Mouse (Mus musculus) intestine, postnatal 0 days (tissue): ENCODE results near the gene Acvrl1. TPM values are rescaled to one million over a fixed set of nuclear protein-coding genes. Genes with fewer than 3 reads are reported as not detected.
A peak's percentile ranks its signal among the peaks of the same experiment; 100 is the strongest.

Source experiments
- ATAC-seq: fragments of 200-750 bp; cut with Nextera tagmentation; 2 replicates; pipeline ENCODE4 v1.8.0; 2017; ENCODE audit warnings: mild to moderate bottlenecking, moderate TSS enrichment, moderate library complexity
- H3K27ac ChIP-seq: fragments of 300-500 bp; sonication (generic); 2 replicates; pipeline ENCODE4 v1.5.1; 2014; ENCODE audit warnings: mild to moderate bottlenecking, low read depth, low read length, moderate library complexity
- H3K27me3 ChIP-seq: fragments of 300-500 bp; sonication (generic); replicated peaks from 2 replicates; pipeline ENCODE4 v1.6.1; 2014; ENCODE audit warnings: low read length, mixed read lengths; ENCODE audit not compliant: control insufficient read depth, insufficient read depth
- H3K36me3 ChIP-seq: fragments of 300-500 bp; sonication (generic); 2 replicates; pipeline ENCODE4 v1.6.1; 2014; ENCODE audit warnings: mild to moderate bottlenecking, moderate library complexity; ENCODE audit not compliant: control insufficient read depth, insufficient read depth
- H3K4me1 ChIP-seq: fragments of 300-500 bp; sonication (generic); replicated peaks from 2 replicates; pipeline ENCODE4 v1.6.1; 2014; ENCODE audit warnings: antibody characterized with exemption, low read length, mixed read lengths; ENCODE audit not compliant: control insufficient read depth, insufficient read depth
- H3K4me2 ChIP-seq: fragments of 300-500 bp; sonication (generic); replicated peaks from 2 replicates; pipeline ENCODE4 v1.6.1; 2014; ENCODE audit warnings: low read depth, mild to moderate bottlenecking, moderate library complexity
- H3K4me3 ChIP-seq: fragments of 300-500 bp; sonication (generic); 2 replicates; pipeline ENCODE4 v1.5.1; 2014; ENCODE audit warnings: low read depth, low read length
- H3K9ac ChIP-seq: fragments of 300-500 bp; sonication (generic); 2 replicates; pipeline ENCODE4 v1.6.1; 2014; ENCODE audit warnings: mild to moderate bottlenecking, low read depth, low read length
- H3K9me3 ChIP-seq: fragments of 300-500 bp; sonication (generic); 2 replicates; pipeline ENCODE4 v1.6.1; 2016; ENCODE audit warnings: mixed run types; ENCODE audit not compliant: control insufficient read depth
- CTCF ChIP-seq: sonication (generic); IDR thresholded peaks from 2 replicates; pipeline ENCODE4 v1.5.1; 2016; ENCODE audit warnings: low read depth, mild to moderate bottlenecking, control low read depth, antibody characterized with exemption, moderate library complexity
- WGBS: fragments of 180-500 bp; shearing (Covaris S2); extraction: QIAGEN DNeasy Blood & Tissue Kit; methylation state at CpG from one replicate; pipeline ENCODE4 v1.1.7; 2014; 5-methylcytosine and 5-hydroxymethylcytosine counted together
- polyA plus RNA-seq: library from polyadenylated mRNA; unstranded; fragments of >200 nt; fragmentation: Nextera tagmentation; extraction: Ambion mirVana; gene quantifications from 2 replicates; pipeline ENCODE4 v1.2.1, GENCODE M21; 2015

Acvrl1 gene
- polyA plus RNA-seq, 1 experiment from 2014 or later, result 13.8 TPM

DNA sequence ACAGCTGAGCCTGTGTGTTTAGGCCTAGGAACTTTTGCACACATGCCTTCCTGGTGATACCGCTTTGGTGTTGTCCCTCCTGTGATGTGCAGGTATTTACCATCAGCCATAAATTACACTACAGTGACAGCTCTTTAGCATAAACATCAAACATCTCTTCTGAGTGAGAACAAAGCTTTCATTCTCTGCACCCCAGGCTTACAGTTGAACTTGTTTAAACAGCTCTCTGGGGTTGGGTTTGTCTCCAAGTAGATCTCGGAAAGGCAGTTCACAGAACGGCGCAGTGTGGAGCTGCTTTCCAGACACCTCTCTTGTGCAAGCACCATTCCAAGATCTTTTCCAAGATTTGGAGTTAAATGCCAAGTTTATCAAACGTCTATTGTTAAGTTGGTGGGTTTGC is 54.4 kb downstream of the Acvrl1 start:
- WGBS, result 26% methylated on average over 5 of the region's 5 CpGs
- Histone ChIP-seq H3K36me3 (no peaks in the 10 kb centered on the region), H3K27me3 (no peaks in the 10 kb centered on the region), H3K9ac (no peak overlapping the region), H3K4me1 (peaks cover 20% of the 10 kb centered on the region), H3K9me3 (no peaks in the 10 kb centered on the region), H3K4me2 (no peak overlapping the region; the same call in 1 of the 2 replicates), H3K27ac (peak overlapping the region; percentile 70), H3K4me3 (no peak overlapping the region)
- TF ChIP-seq CTCF, result no peak
- peak; percentile 56 for ATAC-seq

DNA sequence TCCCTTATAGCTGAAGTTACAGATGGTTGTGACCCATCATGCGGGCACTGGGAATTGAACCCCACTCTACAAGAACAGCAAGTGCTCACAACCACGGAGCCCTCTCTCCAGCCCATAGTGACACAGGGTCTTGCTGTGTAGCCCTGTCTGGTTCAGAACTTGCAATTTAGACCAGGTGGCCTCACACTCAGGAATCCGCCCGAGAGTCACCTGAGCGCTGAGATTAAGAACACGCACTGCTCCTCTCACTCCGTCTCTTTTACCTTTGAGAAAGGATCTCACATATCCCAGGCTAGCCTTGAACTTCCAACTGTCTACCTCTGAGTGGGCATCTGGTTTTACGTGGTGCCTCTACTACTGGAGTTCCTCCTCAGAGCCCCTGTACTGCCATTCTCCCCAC is 56.0 kb downstream of the Acvrl1 start:
- no peak for ATAC-seq
- Histone ChIP-seq H3K27me3 (no peaks in the 10 kb centered on the region), H3K27ac (no peak overlapping the region), H3K9me3 (no peaks in the 10 kb centered on the region), H3K36me3 (no peaks in the 10 kb centered on the region), H3K9ac (no peak overlapping the region), H3K4me1 (peaks cover 20% of the 10 kb centered on the region), H3K4me2 (no peak overlapping the region), H3K4me3 (no peak overlapping the region)
- WGBS, result 73% methylated on average over 8 of the region's 8 CpGs
- TF ChIP-seq CTCF, result no peak

DNA sequence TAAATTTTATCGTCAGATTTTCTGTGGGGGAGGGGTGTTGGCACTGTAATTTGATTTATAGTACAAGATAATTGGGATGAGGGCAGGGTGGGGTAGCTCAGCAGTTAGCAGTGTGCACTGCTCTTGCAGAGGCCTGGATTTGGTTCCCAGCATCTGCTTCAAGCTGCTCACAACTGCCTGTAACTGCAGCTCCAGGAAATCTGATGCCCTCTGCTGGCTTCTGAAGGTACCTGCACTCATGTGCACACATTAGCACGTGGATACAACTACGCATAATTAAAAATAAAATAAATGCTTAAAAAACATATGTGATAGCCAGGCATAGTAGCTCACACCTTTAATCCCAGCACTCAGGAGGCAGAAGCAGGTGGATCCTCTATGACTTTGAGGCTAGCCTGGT is 57.2 kb downstream of the Acvrl1 start:
- 95% methylated on average over 3 of the region's 3 CpGs for WGBS
- H3K9ac ChIP-seq, result no peak overlapping the region
- no peak overlapping the region for H3K4me2 ChIP-seq
- peak; percentile 43 for TF ChIP-seq CTCF
- no peak overlapping the region for H3K4me3 ChIP-seq
- no peaks in the 10 kb centered on the region; the same call in 1 of the 2 replicates for H3K36me3 ChIP-seq
- ATAC-seq, result no peak
- no peaks in the 10 kb centered on the region for H3K27me3 ChIP-seq
- H3K9me3 ChIP-seq, result no peaks in the 10 kb centered on the region
- no peak overlapping the region for H3K27ac ChIP-seq
- peaks cover 18% of the 10 kb centered on the region for H3K4me1 ChIP-seq

DNA sequence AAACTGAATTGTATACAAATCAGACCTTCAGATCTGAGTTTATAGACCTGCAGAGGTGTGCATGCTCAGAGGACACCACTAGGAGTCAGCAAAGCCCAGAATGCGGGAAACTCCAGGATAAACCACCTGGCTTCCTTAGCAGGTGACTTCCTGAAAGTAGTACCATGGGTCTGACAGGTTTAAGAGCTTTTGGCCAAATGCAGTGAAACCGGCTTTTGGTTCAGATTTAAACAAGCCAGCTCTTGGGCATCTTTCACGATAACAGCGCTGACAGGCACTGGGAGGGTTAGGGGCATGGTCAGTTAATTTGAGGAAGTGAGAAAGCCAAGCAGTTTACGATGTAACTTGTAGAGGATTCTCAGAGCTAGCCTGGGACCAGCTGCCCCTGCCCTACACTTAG is 59.6 kb downstream of the Acvrl1 start:
- Histone ChIP-seq H3K4me2 (no peak overlapping the region), H3K9ac (no peak overlapping the region), H3K27ac (no peak overlapping the region), H3K9me3 (no peaks in the 10 kb centered on the region), H3K27me3 (no peaks in the 10 kb centered on the region), H3K4me3 (no peak overlapping the region), H3K36me3 (no peaks in the 10 kb centered on the region; the same call in 1 of the 2 replicates), H3K4me1 (peaks cover 13% of the 10 kb centered on the region)
- 49% methylated on average over 5 of the region's 5 CpGs for WGBS
- TF ChIP-seq CTCF, result peak; percentile 66
- 0 out of 2 replicates have a peak, but pooled peaks have one; percentile 31 for ATAC-seq

DNA sequence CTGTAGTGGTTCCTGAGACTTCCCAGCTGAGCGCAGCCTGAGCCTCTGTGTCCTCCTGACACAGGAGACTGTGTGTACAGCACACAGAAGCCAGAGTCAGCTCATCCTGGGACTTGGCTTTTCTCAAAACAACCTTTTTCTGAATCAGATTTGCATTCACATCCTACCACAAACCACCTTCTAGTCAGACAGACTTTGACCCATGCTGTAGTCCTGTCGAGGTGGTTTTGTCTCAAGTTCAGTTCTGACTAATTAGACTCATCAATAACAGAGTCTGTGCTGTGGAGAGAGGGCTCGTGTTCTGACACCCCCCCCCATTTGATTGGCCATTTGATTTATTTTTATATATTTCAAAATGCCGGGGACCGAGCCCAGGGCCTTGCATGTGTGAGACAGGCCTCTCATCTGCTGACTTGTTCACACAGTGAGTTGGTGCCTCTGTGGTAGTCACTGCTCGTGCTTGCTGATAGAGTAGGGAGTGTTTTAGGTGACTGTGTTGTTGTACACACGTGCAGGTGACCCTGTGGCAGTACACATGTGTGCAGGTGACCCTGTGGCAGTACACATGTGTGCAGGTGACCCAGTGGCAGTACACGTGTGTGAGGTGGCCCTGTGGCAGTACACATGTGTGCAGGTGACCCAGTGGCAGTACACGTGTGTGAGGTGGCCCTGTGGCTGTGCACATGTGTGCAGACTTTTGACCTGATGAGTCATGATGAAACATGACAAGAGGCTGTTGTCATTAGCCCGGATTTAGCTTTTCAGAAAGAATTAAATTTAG is 61.8 kb downstream of the Acvrl1 start:
- 52% methylated on average over 10 of the region's 10 CpGs for WGBS
- no peak overlapping the region for H3K4me2 ChIP-seq
- no peak overlapping the region for H3K9ac ChIP-seq
- no peak overlapping the region for H3K4me3 ChIP-seq
- H3K4me1 ChIP-seq, result peaks cover 9% of the 10 kb centered on the region
- no peaks in the 10 kb centered on the region for H3K27me3 ChIP-seq
- ATAC-seq, result peak; percentile 41
- peak overlapping the region; percentile 54 for H3K27ac ChIP-seq
- no peaks in the 10 kb centered on the region for H3K9me3 ChIP-seq
- H3K36me3 ChIP-seq, result peaks cover 12% of the 10 kb centered on the region; the same call in 1 of the 2 replicates
- TF ChIP-seq CTCF, result no peak

DNA sequence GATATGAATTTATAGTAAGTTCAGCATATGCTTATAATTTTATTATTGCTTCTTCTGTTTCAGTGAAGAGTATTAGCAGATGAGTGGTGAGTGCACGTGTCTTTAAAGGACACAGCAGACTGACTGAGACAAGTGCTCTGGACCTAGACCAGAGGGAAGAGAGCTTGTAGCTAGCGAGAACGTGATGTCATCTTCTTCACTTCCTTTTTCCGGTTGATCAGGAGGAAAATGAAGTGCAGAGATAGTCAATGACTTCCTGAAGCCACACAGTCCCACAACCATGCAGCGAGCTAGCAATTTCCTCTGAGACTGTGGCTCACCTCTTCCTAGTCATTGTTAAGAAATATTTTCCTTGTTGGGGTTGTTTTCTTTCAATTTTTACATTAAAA is 62.4 kb downstream of the Acvrl1 start:
- H3K27ac ChIP-seq, result peak overlapping the region; percentile 54; the same call in 1 of the 2 replicates

More for the DNA sequence above, 62.4 kb downstream of the Acvrl1 start:
- no peak overlapping the region for H3K9ac ChIP-seq
- no peak for TF ChIP-seq CTCF
- no peaks in the 10 kb centered on the region for H3K9me3 ChIP-seq
- H3K27me3 ChIP-seq, result no peaks in the 10 kb centered on the region
- no peak for ATAC-seq
- H3K4me2 ChIP-seq, result no peak overlapping the region
- peaks cover 9% of the 10 kb centered on the region for H3K4me1 ChIP-seq
- no peak overlapping the region for H3K4me3 ChIP-seq
- WGBS, result 45% methylated on average over 5 of the region's 5 CpGs
- peaks cover 18% of the 10 kb centered on the region; the same call in 1 of the 2 replicates for H3K36me3 ChIP-seq
